Mouse (Mus musculus) A20 (cell line): Measurements from ENCODE around the gene Cwh43.
A peak's percentile ranks its signal among the peaks of the same experiment; 100 is the strongest.
"Not testable (repeated sequence)": the region's sequence is repeated elsewhere in the genome, so short reads cannot be mapped to it uniquely, and the experiment has no call there.

Source experiments
- DNase-seq: peaks from one replicate; pipeline ENCODE4 v3.0.0-alpha.2; 2011; ENCODE audit warnings: low read depth, low spot score

Cwh43 gene

GRCm38 (mm10) chr5:73474412-73475405, 68.8 kb downstream of the Cwh43 start:
- DNase-seq, result no peak

- DNase-seq, result no peak
Measured at GRCm38 (mm10) chr5:73480700-73481099, 74.8 kb downstream of the Cwh43 start, which contains the start of gene Dcun1d4. Gene Dcun1d4 (plus strand): TSS chr5:73481000.

GRCm38 (mm10) chr5:73481401-73481800, 75.5 kb downstream of the Cwh43 start:
- DNase-seq, result no peak

GRCm38 (mm10) chr5:73482381-73482780, 76.5 kb downstream of the Cwh43 start:
- DNase-seq, result not testable (repeated sequence)

GRCm38 (mm10) chr5:73484016-73484615, 78.2 kb downstream of the Cwh43 start:
- DNase-seq, result no peak

- DNase-seq, result no peak
Measured at GRCm38 (mm10) chr5:73486451-73486850, 80.6 kb downstream of the Cwh43 start.

GRCm38 (mm10) chr5:73489915-73490314, 84.0 kb downstream of the Cwh43 start:
- no peak for DNase-seq

- DNase-seq, result peak; percentile 100
Measured at GRCm38 (mm10) chr5:73490596-73491073, 84.8 kb downstream of the Cwh43 start.

- peak; percentile 45 for DNase-seq
Measured at GRCm38 (mm10) chr5:73491074-73491836, 85.4 kb downstream of the Cwh43 start.

GRCm38 (mm10) chr5:73491837-73492720, 86.2 kb downstream of the Cwh43 start:
- peak; percentile 86 for DNase-seq

- DNase-seq, result no peak
Measured at GRCm38 (mm10) chr5:73497401-73497800, 91.5 kb downstream of the Cwh43 start.

- DNase-seq, result no peak
Measured at GRCm38 (mm10) chr5:73498559-73498958, 92.7 kb downstream of the Cwh43 start.

- DNase-seq, result no peak
Measured at GRCm38 (mm10) chr5:73500867-73501440, 95.1 kb downstream of the Cwh43 start.

- DNase-seq, result no peak
Measured at GRCm38 (mm10) chr5:73502422-73502821, 96.5 kb downstream of the Cwh43 start.
